8 mouse cellular contexts compared by ENCODE assay signal in the genomic region with DNA sequence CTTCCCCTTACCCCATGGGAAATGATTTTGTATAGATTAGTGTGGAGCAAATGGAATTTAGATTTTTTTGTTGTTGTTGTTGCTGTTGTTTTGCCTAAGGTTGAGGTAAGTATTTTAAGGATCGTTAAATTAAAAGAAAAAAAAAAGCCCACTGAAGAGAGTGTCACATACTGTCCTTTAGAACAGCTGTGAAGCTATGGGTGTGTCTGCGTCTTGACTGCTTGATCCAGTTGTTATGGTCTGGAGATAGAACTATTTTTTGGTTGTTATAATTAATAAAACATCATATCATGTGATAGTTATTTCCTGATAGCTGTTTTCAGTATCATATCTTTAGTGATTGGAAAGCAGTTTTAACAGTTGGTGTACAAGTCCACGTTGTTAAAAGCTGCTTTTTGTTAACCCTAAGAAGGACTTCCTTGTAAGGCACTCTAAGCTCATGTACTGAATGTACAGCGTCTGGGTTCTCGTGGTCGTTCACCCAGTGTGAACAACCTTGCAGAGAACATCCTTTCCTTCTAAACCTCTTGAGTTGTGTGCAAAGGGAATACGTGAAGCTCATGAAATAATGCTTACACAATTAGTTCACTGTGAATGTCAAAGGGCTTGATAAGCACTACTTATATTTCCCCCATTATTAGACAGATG. TPM values are rescaled to one million over a fixed set of nuclear protein-coding genes. Genes with fewer than 3 reads are reported as not detected.
DNase-seq lines count a peak whose midpoint lies in the region; ATAC-seq and TF ChIP-seq lines count a peak whose summit lies in the region.

No protein-coding gene starts in this region.

- no peak for TF ChIP-seq EP300 in liver, embryonic 14.5 days (IDR thresholded peaks at IDR 0.05; ENCODE audit: low read depth)
- TF ChIP-seq EP300 in stomach, postnatal 0 days (optimal IDR thresholded peaks at IDR 0.05), result no peak

- no peak overlapping the region for H3K27ac ChIP-seq in forebrain, postnatal 0 days (ENCODE audit: low read depth, low read length)
- H3K27ac ChIP-seq in liver, embryonic 14.5 days, result peak overlapping the region; percentile 6; the same call in 1 of the 2 replicates
- H3K27ac ChIP-seq in stomach, postnatal 0 days (replicated peaks), result peak overlapping the region; percentile 36; the same call in 1 of the 2 replicates

- peak overlapping the region; percentile 94 for H3K4me3 ChIP-seq in forebrain, postnatal 0 days (ENCODE audit: low read depth, low read length)
- peak overlapping the region in 1 of 2 experiments; percentile 98; a peak in 2 of 4 replicates for H3K4me3 ChIP-seq in liver, embryonic 14.5 days (ENCODE audit: insufficient read depth in 1 of 2, low read depth in 2 of 2, low read length in 2 of 2)
- H3K4me3 ChIP-seq in stomach, postnatal 0 days (ENCODE audit: low read depth, low read length), result peak overlapping the region; percentile 93

- no peak for TF ChIP-seq CTCF in forebrain, postnatal 0 days (IDR thresholded peaks at IDR 0.05; ENCODE audit: low read depth)
- TF ChIP-seq CTCF in liver, embryonic 14.5 days (IDR thresholded peaks at IDR 0.05; ENCODE audit: low read depth), result no peak
- TF ChIP-seq CTCF in stomach, postnatal 0 days (IDR thresholded peaks at IDR 0.05; ENCODE audit: low read depth), result no peak

- H3K4me2 ChIP-seq in forebrain, postnatal 0 days (ENCODE audit: low read depth), result peak overlapping the region; percentile 81
- peak overlapping the region; percentile 98 for H3K4me2 ChIP-seq in liver, embryonic 14.5 days (ENCODE audit: low read depth)
- H3K4me2 ChIP-seq in stomach, postnatal 0 days (replicated peaks; ENCODE audit: low read depth), result peak overlapping the region; percentile 58

- WGBS in forebrain, postnatal 0 days, result 41% methylated on average over 7 of the region's 7 CpGs
- 32% methylated on average over 7 of the region's 7 CpGs for WGBS in liver, embryonic 14.5 days (ENCODE audit: insufficient replicate concordance)
- WGBS in stomach, postnatal 0 days, result 28% methylated on average over 7 of the region's 7 CpGs

- peak; percentile 10 for DNase-seq in thymus, postnatal 14 days
- DNase-seq in thymus, postnatal 36 days, result no peak
- no peak for DNase-seq in forebrain, postnatal 0 days
- no peak for DNase-seq in liver, embryonic 14.5 days (ENCODE audit: low read depth in 3 of 3, low spot score in 3 of 3)
- peak; percentile 12 for DNase-seq in stomach, postnatal 0 days (ENCODE audit: low spot score)
- no peak for DNase-seq in natural killer cell, adult 2 months (ENCODE audit: low spot score in 2 of 2)
- DNase-seq in right cerebral cortex, postnatal 25 days, result no peak
- DNase-seq in lung, postnatal 4 days, result no peak

- H3K9ac ChIP-seq in forebrain, postnatal 0 days, result peak overlapping the region; percentile 84; the same call in 1 of the 2 replicates
- no peak overlapping the region; the same call in 1 of the 2 replicates for H3K9ac ChIP-seq in liver, embryonic 14.5 days (replicated peaks)
- H3K9ac ChIP-seq in stomach, postnatal 0 days (ENCODE audit: low read length), result peak overlapping the region; percentile 41; the same call in 1 of the 2 replicates

- no peak for ATAC-seq in forebrain, postnatal 0 days
- no peak for ATAC-seq in liver, embryonic 14.5 days (ENCODE audit: insufficient read depth)
- no peak for ATAC-seq in stomach, postnatal 0 days (ENCODE audit: low FRiP score, low TSS enrichment)

- no peaks in the 10 kb centered on the region for H3K9me3 ChIP-seq in forebrain, postnatal 0 days (ENCODE audit: low read length)
- no peaks in the 10 kb centered on the region for H3K9me3 ChIP-seq in liver, embryonic 14.5 days (ENCODE audit: control insufficient read depth, low read length)
- H3K9me3 ChIP-seq in stomach, postnatal 0 days (ENCODE audit: control insufficient read depth, low read length), result no peaks in the 10 kb centered on the region

- H3K36me3 ChIP-seq in forebrain, postnatal 0 days (ENCODE audit: insufficient read depth), result peaks cover 6% of the 10 kb centered on the region; the same call in 1 of the 2 replicates
- peaks cover 4% of the 10 kb centered on the region; the same call in 1 of the 2 replicates for H3K36me3 ChIP-seq in liver, embryonic 14.5 days (replicated peaks; ENCODE audit: control insufficient read depth, insufficient read depth, low read depth)
- H3K36me3 ChIP-seq in stomach, postnatal 0 days (ENCODE audit: control insufficient read depth, insufficient read depth, low read length), result no peaks in the 10 kb centered on the region

- peaks cover 15% of the 10 kb centered on the region for H3K4me1 ChIP-seq in forebrain, postnatal 0 days (ENCODE audit: insufficient read depth)
- H3K4me1 ChIP-seq in liver, embryonic 14.5 days (replicated peaks; ENCODE audit: control insufficient read depth in 2 of 2, insufficient read depth in 2 of 2, low read length in 1 of 2), result peaks cover 22 to 30% of the 10 kb centered on the region in 2 experiments
- peaks cover 2% of the 10 kb centered on the region; the same call in 1 of the 2 replicates for H3K4me1 ChIP-seq in stomach, postnatal 0 days (replicated peaks; ENCODE audit: control insufficient read depth, insufficient read depth)

- no peaks in the 10 kb centered on the region for H3K27me3 ChIP-seq in forebrain, postnatal 0 days (ENCODE audit: insufficient read depth, low read length)
- H3K27me3 ChIP-seq in liver, embryonic 14.5 days (ENCODE audit: control insufficient read depth, insufficient read depth, low read length), result no peaks in the 10 kb centered on the region
- H3K27me3 ChIP-seq in stomach, postnatal 0 days (ENCODE audit: control insufficient read depth, insufficient read depth, low read length), result no peaks in the 10 kb centered on the region

RNA-seq across cellular contexts. Expression of gene Pdcd4, which starts 12.9 kb away (rescaled TPM):
- 24.4 and 32.3 TPM in 2 replicates for total RNA-seq in forebrain, postnatal 0 days (2014; rRNA removed)
- polyA plus RNA-seq in forebrain, postnatal 0 days (2015; fragmentation: Nextera tagmentation; extraction: Ambion mirVana), result 55.1 and 82.7 TPM in 2 replicates
- polyA plus RNA-seq in liver, embryonic 14.5 days (2012; rRNA removed), result 3.0 and 6.6 TPM in 2 replicates
- 16.2 and 16.6 TPM in 2 replicates for polyA plus RNA-seq in liver, embryonic 14.5 days (2014; fragmentation: Nextera tagmentation; extraction: Ambion mirVana)
- polyA plus RNA-seq in stomach, postnatal 0 days (2015; fragmentation: Nextera tagmentation; extraction: Ambion mirVana), result 204 and 217 TPM in 2 replicates

RNA-seq across cellular contexts. Expression of gene Shoc2, which starts 39.1 kb away (rescaled TPM):
- total RNA-seq in forebrain, postnatal 0 days (2014; rRNA removed), result 83.3 and 101 TPM in 2 replicates
- 38.6 and 49.6 TPM in 2 replicates for polyA plus RNA-seq in forebrain, postnatal 0 days (2015; fragmentation: Nextera tagmentation; extraction: Ambion mirVana)
- 9.7 and 9.8 TPM in 2 replicates for polyA plus RNA-seq in liver, embryonic 14.5 days (2012; rRNA removed)
- 18.9 and 21.1 TPM in 2 replicates for polyA plus RNA-seq in liver, embryonic 14.5 days (2014; fragmentation: Nextera tagmentation; extraction: Ambion mirVana)
- 31.7 and 33.9 TPM in 2 replicates for polyA plus RNA-seq in stomach, postnatal 0 days (2015; fragmentation: Nextera tagmentation; extraction: Ambion mirVana)

RNA-seq across cellular contexts. Expression of gene Bbip1, which starts 39.5 kb away (rescaled TPM):
- 138 and 189 TPM in 2 replicates for total RNA-seq in forebrain, postnatal 0 days (2014; rRNA removed)
- polyA plus RNA-seq in forebrain, postnatal 0 days (2015; fragmentation: Nextera tagmentation; extraction: Ambion mirVana), result 196 and 240 TPM in 2 replicates
- 14.3 and 26.6 TPM in 2 replicates for polyA plus RNA-seq in liver, embryonic 14.5 days (2012; rRNA removed)
- 55.2 and 61.2 TPM in 2 replicates for polyA plus RNA-seq in liver, embryonic 14.5 days (2014; fragmentation: Nextera tagmentation; extraction: Ambion mirVana)
- 48.7 and 52.8 TPM in 2 replicates for polyA plus RNA-seq in stomach, postnatal 0 days (2015; fragmentation: Nextera tagmentation; extraction: Ambion mirVana)

Comparison
In these comparisons a context has a peak if more than half of its experiments do, and no peak if none do; other contexts are left out.
1. DNase-seq: peak in thymus, postnatal 14 days (single experiment) and stomach, postnatal 0 days (single experiment); none in thymus, postnatal 36 days (0 of 2), forebrain, postnatal 0 days (single experiment), liver, embryonic 14.5 days (0 of 3), natural killer cell, adult 2 months (0 of 2), right cerebral cortex, postnatal 25 days (single experiment) and lung, postnatal 4 days (0 of 2).
2. Peak in every context shown above with its lines, with median percentiles within 50 percentile points of each other: H3K4me2 ChIP-seq.